Mouse (Mus musculus) embryonic facial prominence, embryonic 11.5 days (tissue): ENCODE measurements around the gene Naa16. TPM values are rescaled to one million over a fixed set of nuclear protein-coding genes. Genes with fewer than 3 reads are reported as not detected.

Source experiments
- ATAC-seq: fragments of 200-750 bp; cut with Nextera tagmentation; replicated peaks from 2 replicates; pipeline ENCODE4 v1.8.0; 2017; ENCODE audit warnings: low read depth; ENCODE audit not compliant: insufficient number of reproducible peaks, low FRiP score, low TSS enrichment
- DNase-seq: peaks from one replicate; pipeline ENCODE4 v3.0.0-alpha.2; 2015; ENCODE audit warnings: low spot score
- H3K27ac ChIP-seq: fragments of 300-500 bp; sonication (generic); replicated peaks from 2 replicates; pipeline ENCODE4 v1.5.1; 2014; ENCODE audit warnings: mild to moderate bottlenecking, low read depth, low read length, control low read depth
- H3K27me3 ChIP-seq: fragments of 300-500 bp; sonication (generic); 2 replicates; pipeline ENCODE4 v1.6.1; 2014; ENCODE audit warnings: mild to moderate bottlenecking, low read length, moderate library complexity, mixed read lengths; ENCODE audit not compliant: control insufficient read depth, insufficient read depth
- H3K36me3 ChIP-seq: fragments of 300-500 bp; sonication (generic); replicated peaks from 2 replicates; pipeline ENCODE4 v1.6.1; 2014; ENCODE audit warnings: low read depth, mild to moderate bottlenecking, low read length, moderate library complexity, mixed read lengths; ENCODE audit not compliant: control insufficient read depth, insufficient read depth
- H3K4me1 ChIP-seq: fragments of 300-500 bp; sonication (generic); 2 replicates; pipeline ENCODE4 v1.6.1; 2014; ENCODE audit warnings: low read length, mixed read lengths; ENCODE audit not compliant: control insufficient read depth, insufficient read depth
- H3K4me2 ChIP-seq: fragments of 300-500 bp; sonication (generic); 2 replicates; pipeline ENCODE4 v1.6.1; 2014; ENCODE audit warnings: low read depth, mild to moderate bottlenecking, control low read depth, low read length, moderate library complexity
- H3K4me3 ChIP-seq: fragments of 300-500 bp; sonication (generic); 2 replicates; pipeline ENCODE4 v1.5.1; 2014; ENCODE audit warnings: low read depth, low read length, control low read depth
- H3K9ac ChIP-seq: fragments of 300-500 bp; sonication (generic); replicated peaks from 2 replicates; pipeline ENCODE4 v1.6.1; 2014; ENCODE audit warnings: mild to moderate bottlenecking, control low read depth, low read length
- H3K9me3 ChIP-seq: fragments of 300-500 bp; sonication (generic); replicated peaks from 2 replicates; pipeline ENCODE4 v1.6.1; 2016; ENCODE audit warnings: mild to moderate bottlenecking, low read length, inconsistent platforms, mixed read lengths; ENCODE audit not compliant: control insufficient read depth
- WGBS: fragments of 180-500 bp; shearing (Covaris S2); extraction: QIAGEN DNeasy Blood & Tissue Kit; methylation state at CpG from one replicate; pipeline ENCODE4 v1.1.7; 2014; 5-methylcytosine and 5-hydroxymethylcytosine counted together
- polyA plus RNA-seq: library from polyadenylated mRNA; unstranded; fragments of >200 nt; fragmentation: Nextera tagmentation; extraction: Ambion mirVana; gene quantifications from 2 replicates; pipeline ENCODE4 v1.2.1, GENCODE M21; 2014

Naa16 gene
- polyA plus RNA-seq, 1 experiment from 2014 or later = 49.4 TPM

GRCm38 (mm10) chr14:79409278-79409830, 18.8 kb upstream of the Naa16 start:
- Histone ChIP-seq H3K9ac (no peak overlapping the region), H3K27me3 (no peaks in the 10 kb centered on the region), H3K36me3 (no peaks in the 10 kb centered on the region), H3K4me3 (no peak overlapping the region), H3K27ac (no peak overlapping the region), H3K9me3 (no peaks in the 10 kb centered on the region), H3K4me1 (no peaks in the 10 kb centered on the region), H3K4me2 (no peak overlapping the region)
- WGBS = 88% methylated on average over 6 of the region's 6 CpGs
- no peak for DNase-seq
- no peak for ATAC-seq

DNA sequence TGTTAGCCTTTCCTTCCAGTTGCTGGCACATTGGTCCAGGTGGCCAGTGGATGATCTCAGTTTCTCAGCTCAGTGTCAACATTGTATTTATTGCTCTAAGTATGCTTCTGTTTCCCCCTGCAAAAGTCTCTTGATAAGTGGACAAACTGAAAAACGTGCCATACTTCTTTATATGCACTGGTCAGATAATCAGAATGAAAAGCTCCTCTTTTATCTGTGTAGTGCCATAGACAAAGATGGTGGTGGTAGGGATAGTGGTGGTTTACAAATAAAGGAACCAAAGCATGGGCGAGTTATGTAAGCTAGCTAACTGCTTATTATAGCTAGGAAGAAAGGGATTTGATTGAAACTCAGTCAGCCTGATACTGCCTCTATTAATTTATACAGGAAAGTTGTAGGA, 17.1 kb upstream of the Naa16 start:
- H3K9me3 ChIP-seq = no peaks in the 10 kb centered on the region
- H3K4me3 ChIP-seq = no peak overlapping the region
- WGBS = 85% methylated on average over 2 of the region's 2 CpGs
- H3K36me3 ChIP-seq = no peaks in the 10 kb centered on the region
- no peak overlapping the region for H3K9ac ChIP-seq
- H3K4me2 ChIP-seq = no peak overlapping the region
- no peak for ATAC-seq
- no peak for DNase-seq
- H3K27ac ChIP-seq = no peak overlapping the region
- H3K4me1 ChIP-seq = no peaks in the 10 kb centered on the region
- H3K27me3 ChIP-seq = no peaks in the 10 kb centered on the region

- no peaks in the 10 kb centered on the region for H3K4me1 ChIP-seq
- H3K9ac ChIP-seq = peak within 1 kb of the TSS; percentile 68
- ATAC-seq = peak; percentile 81
- 20% methylated on average over 23 of the region's 23 CpGs for WGBS
- DNase-seq = peak; percentile 80
- H3K4me2 ChIP-seq = peak within 1 kb of the TSS; percentile 41
- no peaks in the 10 kb centered on the region for H3K27me3 ChIP-seq
- H3K4me3 ChIP-seq = peak within 1 kb of the TSS; percentile 55
- H3K9me3 ChIP-seq = no peaks in the 10 kb centered on the region
- peak within 1 kb of the TSS; percentile 63; the same call in 1 of the 2 replicates for H3K27ac ChIP-seq
- no peaks in the 10 kb centered on the region for H3K36me3 ChIP-seq
Measured at GRCm38 (mm10) chr14:79397321-79398122, 6.9 kb upstream of the Naa16 start, which contains the start of gene Mtrf1. TSS of gene Mtrf1 (plus strand) at chr14:79397772.

- Histone ChIP-seq H3K4me3 (no peak overlapping the region), H3K9me3 (no peaks in the 10 kb centered on the region), H3K36me3 (no peaks in the 10 kb centered on the region), H3K27ac (no peak overlapping the region), H3K4me2 (no peak overlapping the region), H3K9ac (no peak overlapping the region), H3K27me3 (no peaks in the 10 kb centered on the region), H3K4me1 (no peaks in the 10 kb centered on the region)
- DNase-seq (peak; percentile 69), ATAC-seq (no peak)
Measured at GRCm38 (mm10) chr14:79394564-79394963, 4.0 kb upstream of the Naa16 start.

DNA sequence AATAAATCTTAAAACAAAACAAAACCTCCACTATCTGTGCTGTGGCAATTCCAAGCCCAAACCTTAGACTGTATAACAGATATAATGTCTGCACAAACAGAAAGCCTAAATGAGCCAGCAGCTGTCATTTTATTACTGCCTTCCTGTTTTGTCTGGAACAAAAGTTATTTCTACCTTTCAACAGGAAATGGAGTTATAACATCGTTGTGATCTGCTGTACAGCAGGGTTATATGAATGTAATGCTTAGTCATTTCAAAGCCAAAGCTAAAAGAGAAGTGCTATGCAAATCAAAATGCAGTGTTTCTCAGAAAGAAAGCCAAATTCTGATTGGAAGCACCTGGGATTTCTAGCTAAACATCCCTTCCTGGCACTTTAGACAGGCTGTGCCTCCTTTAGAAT, 2.7 kb upstream of the Naa16 start:
- Histone ChIP-seq H3K36me3 (no peaks in the 10 kb centered on the region), H3K9ac (no peak overlapping the region), H3K9me3 (no peaks in the 10 kb centered on the region), H3K27ac (no peak overlapping the region), H3K4me3 (no peak overlapping the region), H3K4me2 (no peak overlapping the region), H3K4me1 (no peaks in the 10 kb centered on the region), H3K27me3 (no peaks in the 10 kb centered on the region)
- 67% methylated on average over 1 of the region's 1 CpGs for WGBS
- ATAC-seq = no peak
- no peak for DNase-seq

DNA sequence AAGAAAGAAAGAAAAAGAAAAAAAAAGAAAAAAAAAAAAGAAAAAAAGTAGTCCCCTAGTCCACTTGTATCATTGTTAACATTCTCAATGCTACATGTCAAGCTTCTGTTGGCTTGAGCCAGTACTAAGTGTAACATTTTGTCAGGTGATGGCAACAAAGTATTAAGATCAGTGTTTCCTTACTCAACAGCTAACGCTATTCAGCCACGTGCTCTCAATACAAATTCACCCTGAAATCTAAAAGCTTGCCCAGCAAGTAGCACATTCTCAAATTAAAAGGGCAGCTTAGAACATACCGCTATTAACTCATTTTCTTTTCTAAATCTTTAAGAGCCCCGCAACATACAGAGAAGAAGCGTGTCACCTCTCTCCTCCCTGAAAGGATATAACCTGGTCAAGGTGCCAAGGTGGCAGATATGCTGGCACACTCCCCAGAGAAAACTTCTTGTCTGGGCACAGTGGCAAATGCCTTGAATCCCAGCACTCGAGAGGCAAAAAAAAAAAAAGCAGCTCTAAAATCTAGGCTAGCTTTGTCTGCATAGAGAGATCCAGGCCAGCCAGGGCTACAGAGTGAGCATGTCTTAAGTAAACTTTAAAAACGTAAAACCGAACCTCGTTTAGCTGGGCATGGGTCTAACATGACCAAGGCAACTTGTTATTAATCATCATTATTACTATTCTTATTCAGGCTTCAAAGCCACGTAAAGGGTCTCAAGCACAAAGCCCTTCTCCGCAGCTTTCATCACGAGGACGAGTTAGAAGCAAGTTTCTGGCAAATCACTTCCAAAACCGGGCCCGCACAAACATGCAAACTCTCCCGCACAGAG, 927 bp downstream of the Naa16 start:
- Histone ChIP-seq H3K27me3 (no peaks in the 10 kb centered on the region), H3K9ac (peak overlapping the region; percentile 96), H3K9me3 (no peaks in the 10 kb centered on the region), H3K4me1 (no peaks in the 10 kb centered on the region), H3K36me3 (no peaks in the 10 kb centered on the region), H3K4me3 (peak overlapping the region; percentile 78), H3K4me2 (peak overlapping the region; percentile 80), H3K27ac (peak overlapping the region; percentile 97)
- ATAC-seq = no peak
- DNase-seq = peak; percentile 32
- WGBS = 1% methylated on average over 16 of the region's 16 CpGs

GRCm38 (mm10) chr14:79388304-79388703, 2.3 kb downstream of the Naa16 start:
- Histone ChIP-seq H3K9me3 (no peaks in the 10 kb centered on the region), H3K27me3 (no peaks in the 10 kb centered on the region), H3K27ac (no peak overlapping the region), H3K9ac (no peak overlapping the region), H3K4me2 (no peak overlapping the region), H3K4me3 (no peak overlapping the region), H3K4me1 (no peaks in the 10 kb centered on the region), H3K36me3 (no peaks in the 10 kb centered on the region)
- no peak for DNase-seq
- 91% methylated on average over 3 of the region's 3 CpGs for WGBS
- no peak for ATAC-seq

DNA sequence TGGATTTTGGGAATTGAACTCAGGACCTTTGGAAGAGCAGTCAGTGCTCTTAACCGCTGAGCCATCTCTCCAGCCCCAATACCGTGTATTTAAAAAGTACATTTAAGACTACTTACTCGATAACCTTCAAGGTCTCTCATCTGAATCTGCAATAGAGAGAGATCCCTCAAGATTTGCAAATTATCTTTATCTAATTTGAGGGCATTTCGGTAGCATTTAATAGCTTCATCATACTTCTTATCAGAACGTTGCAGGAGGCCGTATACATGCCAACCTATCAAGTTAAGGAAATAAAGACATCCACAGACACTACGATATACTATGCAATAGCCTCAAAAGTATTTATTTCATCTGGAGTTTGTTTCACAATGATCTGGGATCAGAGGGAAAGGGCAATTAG, 7.5 kb downstream of the Naa16 start:
- ATAC-seq = no peak
- Histone ChIP-seq H3K9ac (no peak overlapping the region), H3K36me3 (0 out of 2 replicates have a peak, but pooled peaks cover 2% of the 10 kb centered on the region), H3K27me3 (no peaks in the 10 kb centered on the region), H3K27ac (no peak overlapping the region), H3K4me3 (no peak overlapping the region), H3K9me3 (no peaks in the 10 kb centered on the region), H3K4me2 (no peak overlapping the region), H3K4me1 (no peaks in the 10 kb centered on the region)
- 93% methylated on average over 7 of the region's 7 CpGs for WGBS
- DNase-seq = no peak
